Mouse (Mus musculus): ENCODE data around the gene Pgghg. TPM values are rescaled to one million over a fixed set of nuclear protein-coding genes. Genes with fewer than 3 reads are reported as not detected.

The Pgghg gene
- total RNA-seq (2023) = 15.9 to 23.8 TPM (median 18.4 TPM) in 4 replicates

GRCm38 (mm10) chr7:140941222-140942051 lies at the start of gene Pgghg:
Pgghg (plus strand) TSS chr7:140941391.

GRCm38 (mm10) chr7:140900220-140900619 lies 41.0 kb upstream of the Pgghg start, which contains the start of gene Cox8b:
Cox8b (minus strand) TSS chr7:140900446.

GRCm38 (mm10) chr7:140920418-140921029 lies 20.7 kb upstream of the Pgghg start, which contains the start of gene Nlrp6:
Nlrp6 (plus strand) TSS chr7:140920902.

DNA sequence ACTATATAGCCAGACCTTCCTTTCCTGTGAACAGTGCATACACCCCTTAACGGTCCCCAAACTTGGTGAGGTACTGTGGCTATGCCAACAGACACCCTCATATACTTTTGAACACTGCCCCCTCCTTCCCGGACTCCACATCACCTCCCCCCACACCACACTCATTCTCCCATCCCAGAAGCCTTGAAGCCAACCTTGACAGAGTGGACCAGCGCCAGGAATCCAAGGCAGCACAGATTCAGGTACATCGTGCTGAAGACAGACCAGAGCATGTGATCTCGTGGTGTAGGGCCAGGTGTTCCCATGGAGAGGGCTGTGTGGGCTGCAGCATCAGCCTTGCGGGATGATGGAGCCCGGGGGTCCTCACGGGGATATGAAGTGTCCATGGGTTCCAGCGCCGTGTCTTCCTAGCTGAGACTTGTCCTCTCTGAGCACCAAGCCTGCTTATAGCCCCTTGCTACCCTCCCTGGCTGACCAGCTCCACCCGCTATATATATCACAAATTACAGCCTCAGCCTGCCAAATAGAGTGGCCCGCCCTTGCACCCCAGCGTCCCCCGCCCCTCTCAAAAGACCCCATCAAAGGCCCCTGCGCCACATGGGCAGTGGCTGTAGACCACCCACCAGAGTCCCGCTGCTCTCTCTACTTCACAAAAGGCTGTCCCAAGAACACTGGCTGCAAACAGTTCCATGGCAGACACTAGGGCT lies 8.8 kb downstream of the Pgghg start, which contains the start of gene Ifitm5:
Ifitm5 (minus strand) TSS at position 468 of the 707 bp plus-strand sequence.

DNA sequence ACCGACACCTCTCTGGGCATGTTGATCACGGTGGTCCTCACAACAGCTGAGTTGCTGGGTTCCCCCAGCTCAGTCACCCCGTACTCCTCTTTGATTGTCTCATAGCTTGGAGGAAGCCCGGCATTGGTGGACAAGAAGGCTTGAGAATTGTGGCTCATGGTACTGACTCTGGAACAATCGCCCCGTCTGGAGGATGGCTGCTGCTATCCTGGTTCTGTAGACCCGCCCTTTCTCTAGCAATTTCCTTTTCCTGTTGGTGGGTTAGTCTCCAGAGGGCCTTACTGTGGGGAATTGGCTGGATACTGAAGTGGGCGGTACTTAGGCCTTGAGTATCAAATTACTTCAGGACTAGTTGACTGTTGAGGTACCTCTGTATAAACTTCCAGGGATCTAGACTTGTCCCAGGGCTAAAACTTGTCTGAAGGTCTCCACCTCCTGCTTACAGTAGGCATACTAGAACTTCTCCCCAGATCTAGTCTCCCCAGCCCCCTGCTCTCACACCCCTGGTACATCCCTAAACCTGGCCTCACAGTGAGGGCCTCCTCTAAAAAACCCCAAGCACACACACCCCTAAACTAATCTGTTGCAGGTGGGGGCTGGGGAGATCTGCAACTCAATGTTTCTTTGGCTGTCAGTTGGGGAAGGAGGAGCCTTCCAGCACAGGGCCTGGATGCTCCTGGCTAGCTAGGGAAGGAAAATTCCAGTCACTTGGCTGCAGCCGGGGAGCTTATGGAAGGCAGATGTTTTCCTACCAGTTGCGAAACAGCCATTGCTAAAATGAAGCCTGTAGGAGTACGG lies 14.8 kb downstream of the Pgghg start, which contains the start of the genes Gm45717 and Ifitm2:
Gm45717 (minus strand) TSS at position 180 of the 798 bp plus-strand sequence.
Ifitm2 (minus strand) TSS at position 230 of the 798 bp plus-strand sequence.

GRCm38 (mm10) chr7:140966921-140967320 lies 25.7 kb downstream of the Pgghg start, which contains the start of gene Ifitm1:
Ifitm1 (plus strand) TSS chr7:140967221.

Other genes with a start within 250 kb of the Pgghg start
- gene Olfr541, start 244.1 kb upstream of the Pgghg start, total RNA-seq (2023) = not detected in 4 replicates
- not detected in 4 replicates for gene Cyp2e1, start 177.7 kb upstream of the Pgghg start, total RNA-seq (2023)
- gene Syce1, start 153.5 kb upstream of the Pgghg start, total RNA-seq (2023) = not detected in 4 replicates
- not detected in 4 replicates for gene Zfp941, start 119.2 kb upstream of the Pgghg start, total RNA-seq (2023)
- gene Urah, start 106.4 kb upstream of the Pgghg start, total RNA-seq (2023) = not detected in 4 replicates
- not detected in 4 replicates for gene Scgb1c1, start 95.8 kb upstream of the Pgghg start, total RNA-seq (2023)
- not detected in 4 replicates for gene Odf3, start 93.6 kb upstream of the Pgghg start, total RNA-seq (2023)
- gene Gm45785, start 85.1 kb upstream of the Pgghg start, total RNA-seq (2023) = not detected in 4 replicates
- gene Ric8a, start 84.4 kb upstream of the Pgghg start, total RNA-seq (2023) = 93.4 to 117 TPM (median 99.1 TPM) in 4 replicates
- 18.9 to 23.9 TPM (median 22.0 TPM) in 4 replicates for gene Bet1l, start 83.8 kb upstream of the Pgghg start, total RNA-seq (2023)
- gene Psmd13, start 59.4 kb upstream of the Pgghg start, total RNA-seq (2023) = 76.1 to 84.1 TPM (median 77.2 TPM) in 4 replicates
- 7.3 to 10.8 TPM (median 8.6 TPM) in 4 replicates for gene Sirt3, start 59.1 kb upstream of the Pgghg start, total RNA-seq (2023)
- not detected in 4 replicates for gene Cox8b, start 40.9 kb upstream of the Pgghg start, total RNA-seq (2023)
- not detected in 4 replicates for gene Nlrp6, start 20.5 kb upstream of the Pgghg start, total RNA-seq (2023)
- gene Ifitm5, start 8.9 kb downstream of the Pgghg start, total RNA-seq (2023) = not detected in 4 replicates
- not detected in 4 replicates for gene Gm45717, start 14.5 kb downstream of the Pgghg start, total RNA-seq (2023)
- gene Ifitm2, start 14.6 kb downstream of the Pgghg start, total RNA-seq (2023) = 10.4 to 16.2 TPM (median 12.9 TPM) in 4 replicates
- 1.2 TPM in 1 of 4 replicates, not detected in the others for gene Ifitm1, start 25.8 kb downstream of the Pgghg start, total RNA-seq (2023)
- gene Ifitm3, start 69.4 kb downstream of the Pgghg start, total RNA-seq (2023) = 3.2 to 7.5 TPM (median 4.5 TPM) in 4 replicates
- 1.6 to 1.9 TPM in 2 of 4 replicates, not detected in the others for gene Ifitm6, start 76.5 kb downstream of the Pgghg start, total RNA-seq (2023)
- not detected in 4 replicates for gene Gm17387, start 87.7 kb downstream of the Pgghg start, total RNA-seq (2023)
- not detected in 4 replicates for gene B4galnt4, start 119.7 kb downstream of the Pgghg start, total RNA-seq (2023)
- gene Pkp3, start 136.8 kb downstream of the Pgghg start, total RNA-seq (2023) = 21.8 to 29.7 TPM (median 25.9 TPM) in 4 replicates
- gene Sigirr, start 159.2 kb downstream of the Pgghg start, total RNA-seq (2023) = 32.1 to 49.7 TPM (median 39.6 TPM) in 4 replicates
- gene Ano9, start 176.4 kb downstream of the Pgghg start, total RNA-seq (2023) = not detected in 4 replicates
- 8.0 to 9.8 TPM (median 9.4 TPM) in 4 replicates for gene Ptdss2, start 181.0 kb downstream of the Pgghg start, total RNA-seq (2023)
- gene Rnh1, start 231.5 kb downstream of the Pgghg start, total RNA-seq (2023) = 61.9 to 82.6 TPM (median 69.3 TPM) in 4 replicates